Comparison of ENCODE assay signal across 8 mouse cellular contexts in genomic region chr4:101450150-101450780, GRCm38 (mm10). TPM values are rescaled to one million over a fixed set of nuclear protein-coding genes. Genes with fewer than 3 reads are reported as not detected.
DNase-seq lines count a peak whose midpoint lies in the region; ATAC-seq and TF ChIP-seq lines count a peak whose summit lies in the region.

No protein-coding gene starts in this region.

- no peak overlapping the region for H3K4me2 ChIP-seq in lung, embryonic 14.5 days

- DNase-seq in lung, embryonic 14.5 days = peak; percentile 69
- DNase-seq in lung, adult 2 months = no peak
- DNase-seq in gastrocnemius, adult 2 months = peak; percentile 27
- peak; percentile 84 for DNase-seq in layer of hippocampus, postnatal 36 days
- DNase-seq in right cerebral cortex, postnatal 25 days = peak; percentile 83
- DNase-seq in spleen, postnatal 36 days (ENCODE audit: low spot score in 2 of 2) = no peak
- no peak for DNase-seq in adrenal gland, adult 2 months
- DNase-seq in ovary, adult 18-20 months (ENCODE audit: low spot score) = no peak

- H3K9ac ChIP-seq in lung, embryonic 14.5 days = no peak overlapping the region

- 62% methylated on average over 20 of the region's 20 CpGs for WGBS in lung, embryonic 14.5 days
- 75% methylated on average over 20 of the region's 20 CpGs for WGBS in lung, adult 2 months

- H3K9me3 ChIP-seq in lung, embryonic 14.5 days (ENCODE audit: low read depth, low read length) = no peaks in the 10 kb centered on the region

- H3K4me3 ChIP-seq in lung, embryonic 14.5 days (ENCODE audit: low read depth, low read length) = no peak overlapping the region
- H3K4me3 ChIP-seq in lung, adult 2 months (replicated peaks; ENCODE audit: extremely low read depth, low read depth, low read length) = no peak overlapping the region
- peak overlapping the region; percentile 43 for H3K4me3 ChIP-seq in gastrocnemius, adult 2 months

- H3K36me3 ChIP-seq in lung, embryonic 14.5 days (ENCODE audit: insufficient read depth) = 0 out of 2 replicates have a peak, but pooled peaks cover 2% of the 10 kb centered on the region

- intact Hi-C loops in gastrocnemius, adult 2 months (cut with DNase I) = no loop called here

- H3K27me3 ChIP-seq in lung, embryonic 14.5 days (ENCODE audit: insufficient read depth, low read length) = no peaks in the 10 kb centered on the region

- no peak for TF ChIP-seq CTCF in lung, embryonic 14.5 days (IDR thresholded peaks at IDR 0.05; ENCODE audit: low read depth)
- TF ChIP-seq CTCF in lung, adult 2 months (IDR thresholded peaks at IDR 0.05; ENCODE audit: insufficient read depth, low read length) = no peak
- TF ChIP-seq CTCF in gastrocnemius, adult 2 months (IDR thresholded peaks at IDR 0.05) = no peak

- ATAC-seq in lung, embryonic 14.5 days (ENCODE audit: insufficient read depth) = peak; percentile 80; the same call in 1 of the 2 replicates

- H3K4me1 ChIP-seq in lung, embryonic 14.5 days (ENCODE audit: insufficient read depth) = no peaks in the 10 kb centered on the region
- H3K4me1 ChIP-seq in lung, adult 2 months (ENCODE audit: control insufficient read depth, insufficient read depth, low read length) = no peaks in the 10 kb centered on the region

- TF ChIP-seq POLR2A in lung, adult 2 months (IDR thresholded peaks at IDR 0.05; ENCODE audit: borderline replicate concordance, extremely low read depth, low read depth, low read length) = no peak

- no peak overlapping the region for H3K27ac ChIP-seq in lung, embryonic 14.5 days (ENCODE audit: low read depth)
- 0 out of 2 replicates have a peak overlapping the region, but pooled peaks have one; percentile 12 for H3K27ac ChIP-seq in gastrocnemius, adult 2 months

RNA-seq across cellular contexts. Expression of gene Ak4, which starts 31.2 kb away (rescaled TPM):
- 5.2 and 5.9 TPM in 2 replicates for polyA plus RNA-seq in lung, embryonic 14.5 days (2014; fragmentation: Nextera tagmentation; extraction: Ambion mirVana)
- polyA plus RNA-seq in lung, adult 2 months (2012; rRNA removed) = 1.6 and 1.7 TPM in 2 replicates
- total RNA-seq in gastrocnemius, adult 2 months (2021) = 1 to 10 TPM in 1 of 2 experiments, under 1 TPM in 1; 0.61 to 7.8 TPM
- total RNA-seq in layer of hippocampus, postnatal 36 days (2021) = 10 to 100 TPM; 78.1 to 95.3 TPM
- total RNA-seq in adrenal gland, adult 2 months (2021) = 1 to 10 TPM; 5.0 to 5.9 TPM
- 3.9 and 6.2 TPM in 2 replicates for polyA plus RNA-seq in adrenal gland, adult 2 months (2012; rRNA removed)

RNA-seq across cellular contexts. Expression of gene Dnajc6, which starts 46.2 kb away (rescaled TPM):
- 0.11 and 0.16 TPM in 2 replicates for polyA plus RNA-seq in lung, embryonic 14.5 days (2014; fragmentation: Nextera tagmentation; extraction: Ambion mirVana)
- polyA plus RNA-seq in lung, adult 2 months (2012; rRNA removed) = 1.2 and 1.9 TPM in 2 replicates
- total RNA-seq in gastrocnemius, adult 2 months (2021) = under 1 TPM; 0.08 to 0.28 TPM
- total RNA-seq in layer of hippocampus, postnatal 36 days (2021) = 100 to 1,000 TPM; 310 to 321 TPM
- total RNA-seq in adrenal gland, adult 2 months (2021) = 1 to 10 TPM; 3.3 to 6.1 TPM
- polyA plus RNA-seq in adrenal gland, adult 2 months (2012; rRNA removed) = 0.91 and 1.3 TPM in 2 replicates

Comparison
In these comparisons a context has a peak if more than half of its experiments do, and no peak if none do; other contexts are left out.
1. DNase-seq: peak in lung, embryonic 14.5 days (single experiment), gastrocnemius, adult 2 months (single experiment), layer of hippocampus, postnatal 36 days (2 of 2) and right cerebral cortex, postnatal 25 days (single experiment); none in lung, adult 2 months (single experiment), spleen, postnatal 36 days (0 of 2), adrenal gland, adult 2 months (single experiment) and ovary, adult 18-20 months (single experiment).
2. RNA of gene Ak4, which starts 31.2 kb away (total RNA-seq): 78.1 to 95.3 TPM in layer of hippocampus, postnatal 36 days; 0.61 to 7.8 TPM in gastrocnemius, adult 2 months and 5.0 to 5.9 TPM in adrenal gland, adult 2 months; every median in the first group is over 4 times any median in the second.
3. RNA of gene Dnajc6, which starts 46.2 kb away (total RNA-seq): 310 to 321 TPM in layer of hippocampus, postnatal 36 days; 3.3 to 6.1 TPM in adrenal gland, adult 2 months and 0.08 to 0.28 TPM in gastrocnemius, adult 2 months; every median in the first group is over 10 times any median in the second.